Mouse (Mus musculus): Measurements from ENCODE around the gene Ttc41.

The Ttc41 gene

DNA sequence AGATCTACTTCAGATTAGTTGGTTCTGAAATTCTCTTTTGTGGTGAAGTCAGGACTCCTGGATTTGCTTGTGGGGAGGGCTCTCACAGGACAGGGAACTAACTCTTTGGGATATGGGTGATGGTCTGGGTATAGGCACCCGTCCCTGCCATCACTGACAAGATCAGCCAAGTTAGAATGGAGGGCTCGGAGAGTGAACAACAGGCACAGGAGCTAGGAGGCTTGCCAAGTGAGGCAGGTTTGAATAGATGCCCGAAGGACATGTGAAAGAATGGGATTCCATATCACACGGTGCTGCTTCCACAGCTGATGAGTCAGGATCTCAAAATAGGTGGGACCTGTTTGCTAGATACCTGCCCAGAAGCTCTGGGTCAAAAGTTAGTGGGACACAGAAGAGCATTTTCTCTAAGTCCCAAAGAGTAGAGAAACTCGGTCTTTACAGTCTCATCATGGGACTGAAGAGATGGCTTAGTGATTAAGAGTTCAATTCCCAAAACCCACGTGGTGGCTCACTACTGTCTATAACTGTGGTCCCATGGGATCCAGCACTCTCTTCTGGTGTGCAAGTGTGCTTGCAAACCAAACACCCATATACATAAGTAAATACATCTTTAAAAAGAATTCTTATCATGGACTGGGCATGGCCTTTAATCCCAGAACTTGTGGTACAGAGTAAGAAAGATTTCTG is 50.3 kb downstream of the Ttc41 start:
- no peak for DNase-seq (ENCODE audit: low spot score)

DNA sequence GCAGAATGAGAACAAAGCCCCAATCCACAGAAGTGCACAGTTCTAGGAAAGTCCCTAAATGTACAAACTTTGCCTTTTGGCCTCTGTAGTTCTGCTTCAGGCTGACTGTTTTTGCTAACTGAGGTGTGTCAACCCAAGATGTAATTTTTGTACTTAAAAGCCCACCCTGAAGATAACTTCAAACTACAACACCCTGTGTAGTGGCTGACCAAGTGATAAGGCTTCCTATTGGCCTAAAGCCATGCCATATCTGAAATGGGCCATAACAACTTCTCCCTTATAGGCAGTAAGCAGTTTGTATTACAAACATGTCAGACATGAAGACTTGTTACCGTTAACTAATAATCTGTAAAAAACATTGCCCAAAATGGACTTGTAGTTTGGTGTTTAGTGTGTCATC is 52.1 kb downstream of the Ttc41 start:
- no peak for DNase-seq (ENCODE audit: low spot score)

DNA sequence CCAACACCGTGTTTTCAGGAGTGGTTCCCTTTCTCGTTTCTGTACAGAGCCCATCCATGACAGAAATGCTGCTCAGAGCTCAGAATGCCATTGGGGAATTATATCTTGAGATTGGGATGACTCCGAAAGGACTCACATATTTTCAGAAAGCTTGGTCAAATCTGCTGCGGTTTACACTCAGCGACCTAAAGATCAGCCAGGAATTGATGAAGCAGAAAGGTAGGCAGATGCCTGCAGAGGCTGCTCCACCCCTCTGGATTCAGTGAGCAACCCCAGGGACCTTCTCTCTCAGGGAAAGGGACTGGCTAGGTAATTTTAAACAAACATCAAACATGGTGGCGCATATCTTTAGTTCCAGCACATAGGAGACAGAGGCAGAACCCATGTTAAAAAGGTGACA is 52.6 kb downstream of the Ttc41 start:
- DNase-seq (ENCODE audit: low spot score), result no peak

DNA sequence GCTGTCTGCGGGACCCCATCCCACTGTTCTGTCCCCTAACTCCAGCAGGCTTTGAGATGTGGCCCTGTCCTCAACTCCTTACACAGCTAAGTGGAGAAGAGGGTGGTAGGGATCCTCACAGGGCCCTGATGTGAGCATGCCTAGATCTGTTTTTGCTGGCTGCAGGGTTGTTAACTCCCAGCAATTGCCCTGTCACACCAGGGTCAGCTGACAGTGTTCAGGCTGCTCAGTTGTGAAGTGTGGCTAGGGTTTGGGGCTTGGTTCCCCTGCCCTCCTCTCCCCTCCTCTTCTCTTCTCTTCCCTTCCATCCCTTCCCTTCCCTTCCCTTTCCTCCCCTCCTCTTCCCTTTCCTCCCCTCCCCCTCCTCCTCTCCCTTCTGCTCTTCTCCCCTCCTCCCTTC is 55.6 kb downstream of the Ttc41 start:
- DNase-seq (ENCODE audit: low spot score), result no peak

- DNase-seq (ENCODE audit: low spot score), result no peak
Measured at GRCm38 (mm10) chr10:86761722-86762383, 56.2 kb downstream of the Ttc41 start.

GRCm38 (mm10) chr10:86762384-86762730 is 56.7 kb downstream of the Ttc41 start:
- DNase-seq (ENCODE audit: low spot score), result no peak

DNA sequence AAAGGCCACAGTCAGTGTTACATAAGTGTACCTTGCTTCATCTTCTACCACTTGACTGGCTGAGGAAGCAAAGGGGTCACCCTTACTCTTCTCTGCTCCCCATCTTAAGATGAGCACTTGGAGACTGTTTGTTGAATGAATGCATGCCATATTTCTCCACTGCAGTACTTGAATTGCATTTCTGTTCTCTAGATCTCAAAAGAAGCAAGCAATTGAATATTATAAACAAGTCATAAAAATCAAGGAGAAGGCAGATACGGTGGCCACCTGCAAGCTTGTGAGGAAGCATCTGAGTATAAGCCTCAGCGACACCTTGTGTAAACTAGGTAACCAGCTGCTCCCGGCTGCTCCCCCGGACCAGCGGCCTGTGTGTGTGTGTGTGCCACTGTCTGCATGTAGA is 58.1 kb downstream of the Ttc41 start, which contains the start of gene Gm49358:
Gene Gm49358 (plus strand): TSS at position 301 of the 400 bp plus-strand sequence.
- DNase-seq (ENCODE audit: low spot score), result no peak

DNA sequence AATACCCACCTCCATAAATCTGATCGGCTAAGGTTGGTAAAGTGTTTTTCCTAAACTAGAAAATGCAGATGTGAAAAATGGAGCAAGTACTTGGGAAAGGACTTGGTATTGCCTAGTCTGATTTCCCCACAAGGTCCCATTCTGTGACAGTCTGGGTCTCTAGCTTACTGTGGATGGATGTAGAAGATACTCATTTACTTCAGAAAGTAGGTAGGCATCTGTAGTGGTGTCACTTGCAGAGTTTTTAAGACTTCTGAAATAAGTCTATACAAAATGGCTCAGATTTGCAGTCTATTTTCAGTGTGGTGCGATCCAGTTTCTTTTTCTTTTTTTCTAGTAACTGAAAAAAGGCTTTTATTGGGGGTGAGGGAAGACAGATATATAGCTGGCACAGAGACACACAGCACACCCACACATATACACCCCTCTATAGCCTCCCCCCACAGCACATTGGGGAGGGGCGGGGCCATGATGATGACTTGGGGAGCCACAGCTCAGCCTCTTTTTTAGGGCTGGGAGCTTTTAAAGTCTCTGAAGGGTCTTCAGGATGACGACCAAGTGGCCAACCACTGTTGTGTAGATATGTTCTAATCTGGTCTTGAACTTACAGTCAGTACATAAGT is 59.8 kb downstream of the Ttc41 start:
- no peak for DNase-seq (ENCODE audit: low spot score)

GRCm38 (mm10) chr10:86769216-86769615 is 63.6 kb downstream of the Ttc41 start:
- no peak for DNase-seq (ENCODE audit: low spot score)

DNA sequence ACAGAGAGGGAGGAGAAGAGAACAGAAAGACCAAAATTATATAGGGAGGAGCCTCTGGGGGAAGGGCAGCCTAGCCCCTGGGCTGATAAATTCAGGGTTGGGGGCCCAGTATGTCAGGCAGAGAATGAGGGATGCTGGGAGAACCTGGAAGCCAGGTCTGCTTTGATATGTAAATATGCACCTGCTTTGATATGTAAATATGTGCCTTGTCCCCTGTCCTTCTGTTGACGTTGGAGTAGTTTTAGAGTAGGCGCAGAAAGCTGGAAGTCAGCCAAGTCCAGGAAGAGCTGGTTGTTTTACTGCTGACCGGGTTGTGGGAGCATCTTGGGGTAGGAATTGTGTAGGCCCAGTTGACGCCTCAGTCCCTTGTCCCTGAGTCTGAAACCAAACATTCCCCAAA is 64.2 kb downstream of the Ttc41 start:
- DNase-seq (ENCODE audit: low spot score), result no peak

- no peak for DNase-seq (ENCODE audit: low spot score)
Measured at GRCm38 (mm10) chr10:86771701-86772100, 66.1 kb downstream of the Ttc41 start.

- DNase-seq (ENCODE audit: low spot score), result no peak
Measured at GRCm38 (mm10) chr10:86772231-86772631, 66.6 kb downstream of the Ttc41 start.

- DNase-seq (ENCODE audit: low spot score), result no peak
Measured at GRCm38 (mm10) chr10:86773360-86773759, 67.7 kb downstream of the Ttc41 start.

- DNase-seq (ENCODE audit: low spot score), result no peak
Measured at GRCm38 (mm10) chr10:86776281-86776680, 70.7 kb downstream of the Ttc41 start.

- no peak for DNase-seq (ENCODE audit: low spot score)
Measured at GRCm38 (mm10) chr10:86777614-86778319, 72.2 kb downstream of the Ttc41 start.

GRCm38 (mm10) chr10:86778398-86779116 is 72.9 kb downstream of the Ttc41 start, which contains the start of gene Nt5dc3:
Gene Nt5dc3, plus strand, starts transcription at chr10:86779005.
- DNase-seq (ENCODE audit: low spot score), result peak; percentile 88

DNA sequence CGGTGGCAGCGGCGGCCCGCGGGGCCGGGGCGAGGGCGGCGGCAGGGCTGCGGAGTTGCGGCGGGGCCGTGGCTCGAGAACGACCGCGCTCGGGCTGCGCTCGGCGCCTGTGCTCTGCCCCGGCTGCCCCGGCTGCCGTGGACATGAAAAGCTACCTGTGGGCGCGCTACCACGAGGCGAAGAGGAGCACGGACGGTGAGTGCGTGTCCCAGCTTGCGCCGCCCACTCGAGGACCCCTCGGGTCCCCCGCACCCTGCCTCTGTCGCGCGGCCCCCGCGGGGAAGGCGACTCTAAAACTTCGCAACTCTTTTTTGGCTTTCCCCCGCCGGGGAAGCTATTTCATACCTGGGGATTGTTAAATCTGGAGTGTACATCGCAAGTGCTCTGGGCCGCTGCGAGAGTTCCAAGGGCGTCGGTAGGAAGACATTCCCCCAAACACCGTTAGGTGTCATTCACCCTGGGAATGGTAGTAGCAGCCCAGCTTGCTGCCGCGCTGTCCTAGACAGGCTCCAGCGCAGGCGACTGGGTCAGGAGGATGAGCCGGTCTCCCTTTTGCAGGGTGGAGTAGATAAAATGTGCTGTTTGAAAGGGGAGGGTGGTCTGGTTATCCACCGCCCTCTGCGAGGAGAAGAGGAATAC is 73.6 kb downstream of the Ttc41 start:
- no peak for DNase-seq (ENCODE audit: low spot score)

DNA sequence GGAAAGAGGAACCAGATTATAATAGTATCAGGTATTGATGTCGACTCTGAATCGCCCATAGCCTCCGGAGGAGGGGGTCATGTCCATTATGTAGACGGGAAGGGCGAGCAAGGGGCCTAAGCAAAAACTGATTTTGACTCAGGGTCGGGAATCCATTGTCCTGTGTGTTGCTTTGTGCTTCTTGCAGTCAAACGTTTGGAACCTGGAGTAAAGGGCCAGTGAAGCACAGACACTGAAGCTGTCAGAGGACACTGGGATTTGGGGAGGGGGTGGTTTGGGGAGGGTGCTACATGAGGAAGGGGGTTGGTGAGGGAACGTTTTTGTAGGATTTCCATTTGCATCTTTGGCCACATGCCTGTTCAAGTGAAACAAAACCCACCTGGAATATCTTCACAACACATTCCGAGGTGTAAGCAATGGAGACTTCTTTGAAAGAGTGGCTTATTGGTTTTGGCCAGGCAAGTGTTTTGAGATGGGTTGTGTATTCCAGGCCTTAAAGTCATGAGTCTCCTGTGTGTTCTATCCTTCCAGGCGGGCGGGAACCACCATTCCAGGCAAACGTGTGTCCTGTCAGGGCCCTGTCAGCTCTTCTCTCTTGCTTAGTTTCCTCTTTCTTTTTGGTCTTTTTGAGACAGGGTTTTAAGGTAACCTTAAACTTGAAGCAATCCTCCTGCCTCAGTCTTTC is 74.3 kb downstream of the Ttc41 start:
- DNase-seq (ENCODE audit: low spot score), result no peak

DNA sequence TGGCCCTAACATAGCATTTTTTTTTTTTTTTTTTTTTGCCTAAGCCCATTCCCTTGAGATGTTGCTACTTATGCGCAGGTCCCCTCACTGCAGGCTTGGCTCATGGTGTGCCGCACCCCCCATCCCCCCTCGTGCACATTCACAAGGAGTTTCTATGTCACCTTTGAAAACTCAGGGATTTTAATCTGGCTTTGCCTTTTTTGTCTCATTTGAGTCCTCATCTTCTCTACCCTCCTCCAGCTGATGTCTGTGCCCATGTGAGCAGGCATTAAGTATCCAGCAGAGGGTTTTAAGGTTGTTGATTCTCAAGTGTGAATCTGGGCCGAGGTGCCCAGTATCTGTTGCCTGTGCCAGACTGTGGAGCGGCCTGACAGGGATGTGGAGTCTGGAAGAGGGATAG is 76.0 kb downstream of the Ttc41 start:
- no peak for DNase-seq (ENCODE audit: low spot score)

GRCm38 (mm10) chr10:86782656-86783055 is 77.0 kb downstream of the Ttc41 start:
- no peak for DNase-seq (ENCODE audit: low spot score)

DNA sequence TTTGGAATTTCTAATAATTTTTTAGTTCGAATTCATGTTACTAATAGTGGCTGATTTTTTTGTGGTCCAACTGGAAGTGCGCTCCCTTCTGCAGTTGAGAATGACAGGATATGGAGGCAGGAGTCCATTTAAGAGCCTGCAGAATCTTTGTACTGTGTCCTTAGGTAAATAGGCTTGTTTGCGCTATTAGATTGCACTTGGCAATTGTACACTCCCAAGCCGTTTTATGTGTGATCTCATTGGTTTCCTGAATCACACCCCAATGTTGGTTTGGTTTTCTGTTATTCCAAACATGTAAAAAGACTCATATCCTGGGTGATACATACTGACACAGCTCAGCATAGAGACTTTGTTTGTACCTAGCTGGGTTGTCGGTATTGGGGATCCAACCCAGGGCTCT is 78.0 kb downstream of the Ttc41 start:
- no peak for DNase-seq (ENCODE audit: low spot score)
